Mouse (Mus musculus) liver, adult 2 months (tissue): ENCODE data around the gene Ugt1a6b. TPM values are rescaled to one million over a fixed set of nuclear protein-coding genes. Genes with fewer than 3 reads are reported as not detected.
"Not testable (repeated sequence)": the region's sequence is repeated elsewhere in the genome, so short reads cannot be mapped to it uniquely, and the experiment has no call there.

Experiments used
- DNase-seq: peaks from one replicate; pipeline ENCODE4 v3.0.0-alpha.2; 2011; ENCODE audit warnings: low read depth, low spot score; ENCODE audit errors: extremely low read depth
- H3K27ac ChIP-seq: fragments of 200-500 bp; replicated peaks from 2 replicates; pipeline ENCODE4 v1.5.1; 2012; ENCODE audit warnings: low read depth, mild to moderate bottlenecking, control low read depth, inconsistent platforms, low read length; ENCODE audit not compliant: insufficient read depth
- H3K27me3 ChIP-seq: fragments of 200-500 bp; 2 replicates; pipeline ENCODE4 v1.6.1; 2012; ENCODE audit warnings: mild to moderate bottlenecking, moderate library complexity, low read length, inconsistent platforms; ENCODE audit not compliant: control insufficient read depth, insufficient read depth
- H3K36me3 ChIP-seq: fragments of 200-500 bp; 2 replicates; pipeline ENCODE4 v1.6.1; 2012; ENCODE audit warnings: low read length, inconsistent platforms; ENCODE audit not compliant: control insufficient read depth, insufficient read depth
- H3K4me1 ChIP-seq: fragments of 200-500 bp; 2 replicates; pipeline ENCODE4 v1.6.1; 2011; ENCODE audit warnings: low read length; ENCODE audit not compliant: control insufficient read depth, insufficient read depth
- H3K4me3 ChIP-seq: fragments of 200-500 bp; 2 replicates; pipeline ENCODE4 v1.5.1; 2011; ENCODE audit warnings: low read depth, mild to moderate bottlenecking, control low read depth, low read length, moderate library complexity; ENCODE audit not compliant: insufficient read depth
- H3K79me2 ChIP-seq: fragments of 200-500 bp; 2 replicates; pipeline ENCODE4 v1.6.1; 2012; ENCODE audit warnings: inconsistent platforms, mild to moderate bottlenecking, low read length, moderate library complexity; ENCODE audit not compliant: control insufficient read depth, insufficient read depth
- H3K9ac ChIP-seq: fragments of 200-500 bp; 2 replicates; pipeline ENCODE4 v1.6.1; 2012; ENCODE audit warnings: low read depth, mild to moderate bottlenecking, control low read depth, inconsistent platforms, low read length
- CTCF ChIP-seq: fragments of 200-500 bp; IDR thresholded peaks from 2 replicates; pipeline ENCODE4 v1.5.1; 2011; ENCODE audit warnings: low read depth, low read length, control low read depth
- POLR2A ChIP-seq: fragments of 200-500 bp; IDR thresholded peaks from 2 replicates; pipeline ENCODE4 v1.6.1; 2011; ENCODE audit warnings: low read length, control low read depth; ENCODE audit not compliant: insufficient read depth; ENCODE audit errors: extremely low read depth
- WGBS: fragments of 180-500 bp; shearing (Covaris S2); methylation state at CpG from one replicate; pipeline ENCODE4 v1.1.7; 2018; 5-methylcytosine and 5-hydroxymethylcytosine counted together
- polyA plus RNA-seq: library from polyadenylated mRNA; depleted of rRNA; stranded (reverse); fragments of >200 nt; gene quantifications from 2 replicates; pipeline ENCODE4 v1.2.3, GENCODE M21; 2012
- total RNA-seq: library from RNA; depleted of rRNA; stranded (reverse); fragments of >200 nt; gene quantifications from 2 replicates; pipeline ENCODE4 v1.2.3, GENCODE M21; 2014

Gene Ugt1a6b
- total and polyA plus RNA-seq, 2 experiments = 91.0 to 97.1 TPM

DNA sequence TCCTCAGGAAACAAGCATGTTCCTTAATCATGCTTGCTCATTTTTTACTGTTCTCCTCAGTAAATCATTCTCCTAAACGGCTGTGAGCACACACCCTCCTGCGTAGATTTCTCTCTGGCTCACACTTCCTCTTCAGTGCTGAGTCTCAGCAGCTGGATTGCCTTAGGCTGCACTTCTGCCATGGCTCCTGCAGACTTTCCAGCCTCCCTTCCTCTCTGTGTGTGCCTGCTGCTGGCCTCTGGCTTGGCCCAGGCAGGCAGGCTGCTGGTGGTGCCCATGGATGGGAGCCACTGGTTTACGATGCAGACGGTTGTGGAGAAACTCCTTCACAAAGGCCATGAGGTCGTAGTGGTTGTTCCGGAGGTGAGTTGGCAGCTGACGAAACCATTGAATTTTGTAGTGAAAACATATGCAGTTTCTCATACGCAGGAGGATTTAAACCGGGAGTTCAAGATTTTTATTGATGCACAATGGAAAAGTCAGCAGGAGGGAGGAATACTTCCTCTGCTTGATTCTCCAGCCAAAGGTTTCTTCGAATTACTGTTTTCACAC is 8.0 kb upstream of the Ugt1a6b start, which contains the start of gene Ugt1a7c:
Ugt1a7c (plus strand) TSS at position 122 of the 552 bp plus-strand sequence.
- WGBS = 43% methylated on average over 10 of the region's 10 CpGs
- H3K27me3 ChIP-seq = no peaks in the 10 kb centered on the region
- peaks cover 5% of the 10 kb centered on the region for H3K4me1 ChIP-seq
- peak; percentile 37 for DNase-seq
- H3K27ac ChIP-seq = no peak within 1 kb of the TSS
- peak within 1 kb of the TSS; percentile 44; the same call in 1 of the 2 replicates for H3K4me3 ChIP-seq
- no peaks in the 10 kb centered on the region; the same call in 1 of the 2 replicates for H3K36me3 ChIP-seq
- TF ChIP-seq POLR2A (no peak), CTCF (no peak)
- H3K79me2 ChIP-seq = peaks cover 10% of the 10 kb centered on the region; the same call in 1 of the 2 replicates
- H3K9ac ChIP-seq = no peak within 1 kb of the TSS

- H3K4me1 ChIP-seq = peaks cover 15% of the 10 kb centered on the region
- not testable (repeated sequence) for H3K27me3 ChIP-seq, H3K4me3 ChIP-seq, H3K36me3 ChIP-seq, H3K9ac ChIP-seq
- WGBS = 28% methylated on average over 3 of the region's 3 CpGs
- peak; percentile 61 for DNase-seq
- 0 out of 2 replicates have a peak overlapping the region, but pooled peaks have one; percentile 24 for H3K27ac ChIP-seq
- peaks cover 13% of the 10 kb centered on the region; the same call in 1 of the 2 replicates for H3K79me2 ChIP-seq
Measured at GRCm38 (mm10) chr1:88098546-88098945, 4.5 kb upstream of the Ugt1a6b start.

- not testable (repeated sequence) for H3K4me3 ChIP-seq, H3K9ac ChIP-seq, DNase-seq, H3K27me3 ChIP-seq, H3K36me3 ChIP-seq, H3K27ac ChIP-seq
- Histone ChIP-seq H3K79me2 (peaks cover 18% of the 10 kb centered on the region; the same call in 1 of the 2 replicates), H3K4me1 (peaks cover 15% of the 10 kb centered on the region)
- WGBS = 95% methylated on average over 2 of the region's 2 CpGs
Measured at GRCm38 (mm10) chr1:88099691-88100090, 3.4 kb upstream of the Ugt1a6b start.

GRCm38 (mm10) chr1:88103697-88104468 is 831 bp downstream of the Ugt1a6b start:
- Histone ChIP-seq H3K9ac (peak overlapping the region; percentile 71), H3K79me2 (peaks cover 19% of the 10 kb centered on the region; the same call in 1 of the 2 replicates), H3K4me1 (peaks cover 30% of the 10 kb centered on the region), H3K4me3 (peak overlapping the region; percentile 60), H3K27ac (peak overlapping the region; percentile 66)
- H3K36me3 ChIP-seq, H3K27me3 ChIP-seq: not testable (repeated sequence)
- 21% methylated on average over 5 of the region's 5 CpGs for WGBS
- peak; percentile 63 for DNase-seq

GRCm38 (mm10) chr1:88104667-88105430 is 1.8 kb downstream of the Ugt1a6b start:
- H3K4me3 ChIP-seq = peak overlapping the region; percentile 60
- peak; percentile 65 for DNase-seq
- no peaks in the 10 kb centered on the region for H3K27me3 ChIP-seq
- TF ChIP-seq CTCF = no peak
- TF ChIP-seq POLR2A = no peak
- peak overlapping the region; percentile 95 for H3K27ac ChIP-seq
- peaks cover 17% of the 10 kb centered on the region; the same call in 1 of the 2 replicates for H3K79me2 ChIP-seq
- peaks cover 30% of the 10 kb centered on the region for H3K4me1 ChIP-seq
- H3K9ac ChIP-seq = peak overlapping the region; percentile 68
- 30% methylated on average over 1 of the region's 1 CpGs for WGBS
- peaks cover 3% of the 10 kb centered on the region; the same call in 1 of the 2 replicates for H3K36me3 ChIP-seq
